Mouse (Mus musculus): ENCODE data around the gene Txn2. TPM values are rescaled to one million over a fixed set of nuclear protein-coding genes. Genes with fewer than 3 reads are reported as not detected.
A peak's percentile ranks its signal among the peaks of the same experiment; 100 is the strongest.

The Txn2 gene
- total and polyA plus RNA-seq, 3 experiments = 62.8 to 283 (median 211) TPM

GRCm38 (mm10) chr15:77886369-77887092 lies 42.3 kb downstream of the Txn2 start:
- Histone ChIP-seq H3K4me3 (ENCODE audit: low read depth, low read length) (no peak overlapping the region), H3K9me3 (replicated peaks) (no peaks in the 10 kb centered on the region), H3K4me1 (ENCODE audit: insufficient read depth, low read depth, low read length) (peaks cover 83% of the 10 kb centered on the region), H3K27me3 (ENCODE audit: insufficient read depth, low read length) (peaks cover 28% of the 10 kb centered on the region), H3K36me3 (replicated peaks) (no peaks in the 10 kb centered on the region)
- DNase-seq (ENCODE audit: low spot score) (no peak), ATAC-seq (ENCODE audit: extremely low read depth, insufficient number of reproducible peaks, low FRiP score, poor library complexity, severe bottlenecking) (no peak)
- TF ChIP-seq GATA1 (IDR thresholded peaks at IDR 0.05; ENCODE audit: borderline replicate concordance, low read length) = no peak

- DNase-seq (ENCODE audit: low spot score) (no peak), ATAC-seq (ENCODE audit: extremely low read depth, insufficient number of reproducible peaks, low FRiP score, poor library complexity, severe bottlenecking) (no peak)
- peaks cover 88% of the 10 kb centered on the region for H3K4me1 ChIP-seq (ENCODE audit: insufficient read depth, low read depth, low read length)
- H3K9me3 ChIP-seq (replicated peaks) = no peaks in the 10 kb centered on the region
- H3K27me3 ChIP-seq (ENCODE audit: insufficient read depth, low read length) = peaks cover 23% of the 10 kb centered on the region
- H3K36me3 ChIP-seq (replicated peaks) = no peaks in the 10 kb centered on the region
- TF ChIP-seq CTCF (IDR thresholded peaks at IDR 0.05; ENCODE audit: low read depth, low read length) = no peak
- no peak for TF ChIP-seq GATA2 (IDR thresholded peaks at IDR 0.05; ENCODE audit: borderline replicate concordance, low read depth, low read length)
- TF ChIP-seq GATA1 (IDR thresholded peaks at IDR 0.05; ENCODE audit: borderline replicate concordance, low read length) = no peak
- no peak for TF ChIP-seq TAL1 (conservative IDR thresholded peaks at IDR 0.05; ENCODE audit: low read depth, low read length)
- no peak for TF ChIP-seq POLR2AphosphoS5 (IDR thresholded peaks at IDR 0.05; ENCODE audit: insufficient replicate concordance, low read depth, low read length)
- no peak overlapping the region for H3K4me3 ChIP-seq (ENCODE audit: low read depth, low read length)
These were observed 42.9 kb downstream of the Txn2 start for GRCm38 (mm10) chr15:77885945-77886344.

DNA sequence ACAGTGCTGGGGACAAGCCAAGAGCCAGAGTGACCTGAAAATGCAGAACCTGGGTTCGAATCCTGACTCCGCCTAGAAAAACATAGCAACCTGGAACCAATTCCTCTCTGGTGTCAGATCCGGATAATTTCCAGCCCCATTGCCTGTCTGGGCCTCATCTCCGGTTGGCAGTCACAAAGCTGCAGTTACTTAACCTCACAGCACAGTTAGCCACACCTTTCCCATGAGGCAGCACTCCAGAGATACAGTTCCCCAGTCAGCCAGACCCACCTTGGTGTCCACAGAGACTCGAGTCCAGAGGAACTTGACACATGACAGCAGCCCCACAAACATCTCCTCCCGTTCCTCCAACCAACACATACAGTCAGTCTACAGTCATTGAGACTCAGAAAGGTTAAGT lies 43.6 kb downstream of the Txn2 start:
- TF ChIP-seq GATA1 (IDR thresholded peaks at IDR 0.05; ENCODE audit: borderline replicate concordance, low read length) (no peak), TAL1 (conservative IDR thresholded peaks at IDR 0.05; ENCODE audit: low read depth, low read length) (no peak), CTCF (IDR thresholded peaks at IDR 0.05; ENCODE audit: low read depth, low read length) (no peak), POLR2AphosphoS5 (IDR thresholded peaks at IDR 0.05; ENCODE audit: insufficient replicate concordance, low read depth, low read length) (no peak), GATA2 (IDR thresholded peaks at IDR 0.05; ENCODE audit: borderline replicate concordance, low read depth, low read length) (no peak)
- Histone ChIP-seq H3K27me3 (ENCODE audit: insufficient read depth, low read length) (peaks cover 17% of the 10 kb centered on the region; the same call in 1 of the 2 replicates), H3K4me3 (ENCODE audit: low read depth, low read length) (no peak overlapping the region), H3K4me1 (ENCODE audit: insufficient read depth, low read depth, low read length) (peaks cover 93% of the 10 kb centered on the region), H3K36me3 (replicated peaks) (no peaks in the 10 kb centered on the region), H3K9me3 (replicated peaks) (no peaks in the 10 kb centered on the region)
- peak; percentile 24 for DNase-seq (ENCODE audit: low spot score)
- ATAC-seq (ENCODE audit: extremely low read depth, insufficient number of reproducible peaks, low FRiP score, poor library complexity, severe bottlenecking) = no peak

DNA sequence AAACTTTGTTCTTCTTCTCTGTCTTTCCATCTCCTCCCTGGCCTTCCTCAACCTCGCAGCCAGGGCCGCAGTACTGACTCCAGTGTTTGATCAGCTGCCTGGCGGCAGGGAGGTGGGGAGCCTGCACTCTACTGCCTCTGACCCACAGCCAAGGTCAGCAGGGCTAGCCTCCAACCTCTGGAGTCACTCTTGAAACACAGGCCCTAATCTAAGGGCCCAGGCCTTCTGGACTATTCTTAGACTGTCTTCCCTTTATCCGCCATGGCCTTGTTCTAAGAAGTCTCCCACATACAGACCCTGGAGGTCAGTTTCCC lies 45.2 kb downstream of the Txn2 start:
- TF ChIP-seq CTCF (IDR thresholded peaks at IDR 0.05; ENCODE audit: low read depth, low read length) = no peak
- TF ChIP-seq GATA1 (IDR thresholded peaks at IDR 0.05; ENCODE audit: borderline replicate concordance, low read length) = no peak
- TF ChIP-seq POLR2AphosphoS5 (IDR thresholded peaks at IDR 0.05; ENCODE audit: insufficient replicate concordance, low read depth, low read length) = no peak
- no peak for TF ChIP-seq GATA2 (IDR thresholded peaks at IDR 0.05; ENCODE audit: borderline replicate concordance, low read depth, low read length)
- DNase-seq (ENCODE audit: low spot score) = no peak
- H3K27me3 ChIP-seq (ENCODE audit: insufficient read depth, low read length) = peaks cover 5% of the 10 kb centered on the region; the same call in 1 of the 2 replicates
- no peaks in the 10 kb centered on the region for H3K36me3 ChIP-seq (replicated peaks)
- no peak for ATAC-seq (ENCODE audit: extremely low read depth, insufficient number of reproducible peaks, low FRiP score, poor library complexity, severe bottlenecking)
- H3K4me1 ChIP-seq (ENCODE audit: insufficient read depth, low read depth, low read length) = peaks cover 91% of the 10 kb centered on the region
- H3K4me3 ChIP-seq (ENCODE audit: low read depth, low read length) = peak overlapping the region; percentile 31; the same call in 1 of the 2 replicates
- no peaks in the 10 kb centered on the region for H3K9me3 ChIP-seq (replicated peaks)

DNA sequence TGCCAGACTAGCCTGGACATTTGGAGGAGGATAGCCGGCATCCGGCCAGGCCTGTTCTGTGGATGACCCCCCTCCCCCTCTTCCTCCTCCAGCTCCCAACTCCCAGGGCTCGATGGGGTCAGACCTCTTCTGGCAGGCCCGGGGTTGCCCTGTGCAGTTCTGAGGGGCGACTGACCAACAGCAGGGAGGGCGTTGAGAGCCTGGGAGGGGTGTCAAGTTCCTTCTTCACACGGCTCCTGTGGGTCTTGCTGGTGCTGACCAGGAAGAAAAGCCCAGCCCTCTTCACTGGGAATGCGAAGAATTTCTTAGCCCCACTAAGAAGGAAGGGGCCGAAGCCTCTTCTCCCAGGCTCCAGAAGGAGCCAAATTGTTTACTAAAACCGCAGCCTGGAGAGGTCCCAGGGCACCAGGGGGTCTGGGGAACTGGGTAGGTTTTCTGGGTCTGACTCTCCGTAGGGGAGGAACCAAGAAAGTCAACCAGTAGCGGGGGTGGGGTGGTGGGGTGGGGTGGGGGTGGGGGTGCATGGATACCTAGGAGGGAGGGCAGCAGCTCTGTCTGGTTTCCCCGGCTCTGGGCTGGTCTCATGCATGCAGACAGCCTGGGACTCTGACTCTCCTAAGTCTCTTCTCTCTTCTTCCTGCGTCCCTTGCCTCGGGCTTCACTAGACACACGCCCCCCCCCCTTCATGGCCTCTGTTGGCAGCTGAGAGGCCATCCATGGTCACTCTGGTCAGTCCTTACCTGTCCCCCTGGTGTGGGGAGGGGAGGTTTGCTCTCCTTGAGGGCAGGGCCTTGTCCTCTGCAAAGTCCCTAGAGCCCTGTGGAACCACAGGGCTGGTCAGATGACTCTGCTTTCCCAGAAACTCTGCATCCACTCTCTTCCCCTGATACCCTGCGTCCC lies 45.8 kb downstream of the Txn2 start:
- no peak for TF ChIP-seq POLR2AphosphoS5 (IDR thresholded peaks at IDR 0.05; ENCODE audit: insufficient replicate concordance, low read depth, low read length)
- TF ChIP-seq GATA2 (IDR thresholded peaks at IDR 0.05; ENCODE audit: borderline replicate concordance, low read depth, low read length) = no peak
- no peak for TF ChIP-seq CTCF (IDR thresholded peaks at IDR 0.05; ENCODE audit: low read depth, low read length)
- no peak for TF ChIP-seq TAL1 (conservative IDR thresholded peaks at IDR 0.05; ENCODE audit: low read depth, low read length)
- no peak for TF ChIP-seq GATA1 (IDR thresholded peaks at IDR 0.05; ENCODE audit: borderline replicate concordance, low read length)
- no peaks in the 10 kb centered on the region for H3K27me3 ChIP-seq (ENCODE audit: insufficient read depth, low read length)
- H3K4me1 ChIP-seq (ENCODE audit: insufficient read depth, low read depth, low read length) = peaks cover 89% of the 10 kb centered on the region
- no peaks in the 10 kb centered on the region for H3K36me3 ChIP-seq (replicated peaks)
- H3K9me3 ChIP-seq (replicated peaks) = no peaks in the 10 kb centered on the region
- DNase-seq (ENCODE audit: low spot score) = no peak
- peak overlapping the region; percentile 62; the same call in 1 of the 2 replicates for H3K4me3 ChIP-seq (ENCODE audit: low read depth, low read length)
- ATAC-seq (ENCODE audit: extremely low read depth, insufficient number of reproducible peaks, low FRiP score, poor library complexity, severe bottlenecking) = no peak

DNA sequence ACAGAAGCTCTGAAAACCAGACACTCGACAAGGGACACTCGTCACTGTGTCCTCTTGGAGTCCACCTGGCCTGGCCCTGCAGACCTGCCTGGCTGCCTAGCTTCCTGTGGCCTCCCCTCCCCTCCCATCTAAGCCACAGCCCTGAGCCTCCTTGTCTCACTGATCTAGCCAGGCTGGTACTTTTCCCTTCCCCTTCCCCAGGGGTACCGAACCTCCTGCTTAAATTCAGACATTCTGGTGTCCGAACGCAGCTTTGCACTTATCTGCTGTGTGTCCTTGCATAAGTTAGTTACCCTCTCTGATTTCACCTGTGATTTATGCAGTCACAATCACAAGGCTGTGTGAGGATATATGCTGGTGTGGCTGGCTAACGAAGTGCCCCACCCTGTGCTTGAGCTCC lies 46.5 kb downstream of the Txn2 start:
- ATAC-seq (ENCODE audit: extremely low read depth, insufficient number of reproducible peaks, low FRiP score, poor library complexity, severe bottlenecking) (0 out of 2 replicates have a peak, but pooled peaks have one; percentile 17), DNase-seq (ENCODE audit: low spot score) (peak; percentile 29)
- Histone ChIP-seq H3K36me3 (replicated peaks) (no peaks in the 10 kb centered on the region), H3K27me3 (ENCODE audit: insufficient read depth, low read length) (peaks cover 3% of the 10 kb centered on the region; the same call in 1 of the 2 replicates), H3K4me1 (ENCODE audit: insufficient read depth, low read depth, low read length) (peaks cover 83% of the 10 kb centered on the region), H3K9me3 (replicated peaks) (no peaks in the 10 kb centered on the region), H3K4me3 (ENCODE audit: low read depth, low read length) (peak overlapping the region; percentile 62; the same call in 1 of the 2 replicates)
- no peak for TF ChIP-seq GATA1 (IDR thresholded peaks at IDR 0.05; ENCODE audit: borderline replicate concordance, low read length)
- TF ChIP-seq TAL1 (conservative IDR thresholded peaks at IDR 0.05; ENCODE audit: low read depth, low read length) = no peak
- TF ChIP-seq CTCF (IDR thresholded peaks at IDR 0.05; ENCODE audit: low read depth, low read length) = no peak
- TF ChIP-seq GATA2 (IDR thresholded peaks at IDR 0.05; ENCODE audit: borderline replicate concordance, low read depth, low read length) = no peak
- no peak for TF ChIP-seq POLR2AphosphoS5 (IDR thresholded peaks at IDR 0.05; ENCODE audit: insufficient replicate concordance, low read depth, low read length)
